Comparison of ENCODE assay signal across 9 mouse cellular contexts in the genomic region with DNA sequence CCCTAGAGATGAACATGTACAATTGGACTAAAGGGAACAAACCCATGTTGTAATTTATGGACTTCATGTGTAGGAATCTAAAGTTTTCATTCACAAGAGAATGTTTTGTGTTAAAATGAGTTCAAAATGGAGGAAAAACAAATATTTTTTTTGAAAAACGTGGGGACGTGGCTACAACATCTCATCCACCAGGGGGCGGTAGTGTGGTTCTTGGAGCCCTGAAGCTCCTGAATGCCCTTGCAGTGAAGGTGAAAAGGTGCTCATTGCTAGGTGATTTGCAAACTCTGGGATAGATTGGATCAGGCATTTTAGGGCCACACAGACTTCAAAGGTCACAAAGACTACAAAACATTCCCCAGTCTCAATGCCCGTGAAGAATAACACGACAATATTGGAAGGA.
A peak's percentile ranks its signal among the peaks of the same experiment; 100 is the strongest.
DNase-seq lines count a peak whose midpoint lies in the region; ATAC-seq and TF ChIP-seq lines count a peak whose summit lies in the region.
"Had no signal": no experiment of that assay in that cellular context is flagged by ENCODE, and none has a peak within 500 bp of the region (broad histone marks: within the 10 kb centered on the region; RNA-seq: fewer than 3 reads in every experiment).

No protein-coding gene starts in this region.

- peak; percentile 55 for DNase-seq in hindbrain, embryonic 10.5 days (ENCODE audit: low spot score)
- DNase-seq in adrenal gland, postnatal 14 days, result peak; percentile 85
- peak; percentile 81 for DNase-seq in embryo, embryonic 10.5 days (ENCODE audit: low spot score)
- peak; percentile 76 to 80 for DNase-seq in kidney, postnatal 4 days
- DNase-seq in midbrain, postnatal 0 days (ENCODE audit: low spot score), result peak; percentile 40
- no peak for DNase-seq in T-cell, adult 2 months (ENCODE audit: low spot score)

- peak; percentile 87 for TF ChIP-seq CTCF in E14TG2a.4 (conservative IDR thresholded peaks at IDR 0.05; ENCODE audit: low read length)
- peak; percentile 71 for TF ChIP-seq CTCF in midbrain, postnatal 0 days (IDR thresholded peaks at IDR 0.05)

- 33% methylated on average over 5 of the region's 5 CpGs for WGBS in hindbrain, embryonic 10.5 days
- 33% methylated on average over 5 of the region's 5 CpGs for WGBS in hindbrain, embryonic 12.5 days
- 32% methylated on average over 5 of the region's 5 CpGs for WGBS in midbrain, postnatal 0 days

- no peak overlapping the region for H3K9ac ChIP-seq in hindbrain, embryonic 12.5 days
- H3K9ac ChIP-seq in midbrain, postnatal 0 days (replicated peaks; ENCODE audit: low read length, poor library complexity, severe bottlenecking), result no peak overlapping the region
- H3K9ac ChIP-seq: limb, embryonic 12.5 days had no signal

- no peak overlapping the region for H3K27ac ChIP-seq in hindbrain, embryonic 10.5 days
- H3K27ac ChIP-seq in hindbrain, embryonic 12.5 days, result no peak overlapping the region
- no peak overlapping the region for H3K27ac ChIP-seq in midbrain, postnatal 0 days (ENCODE audit: low read depth, low read length)
- H3K27ac ChIP-seq: limb, embryonic 12.5 days had no signal

- no peaks in the 10 kb centered on the region for H3K36me3 ChIP-seq in hindbrain, embryonic 10.5 days
- H3K36me3 ChIP-seq in hindbrain, embryonic 12.5 days, result no peaks in the 10 kb centered on the region
- H3K36me3 ChIP-seq in E14TG2a.4 (ENCODE audit: insufficient read depth, low read length), result no peaks in the 10 kb centered on the region
- H3K36me3 ChIP-seq in midbrain, postnatal 0 days (ENCODE audit: insufficient read depth, low read length), result no peaks in the 10 kb centered on the region
- H3K36me3 ChIP-seq: limb, embryonic 12.5 days had no signal

- H3K4me1 ChIP-seq in hindbrain, embryonic 10.5 days (replicated peaks), result no peaks in the 10 kb centered on the region
- H3K4me1 ChIP-seq in hindbrain, embryonic 12.5 days, result no peaks in the 10 kb centered on the region
- peaks cover 5% of the 10 kb centered on the region for H3K4me1 ChIP-seq in E14TG2a.4 (replicated peaks; ENCODE audit: low read depth, low read length)
- no peaks in the 10 kb centered on the region for H3K4me1 ChIP-seq in midbrain, postnatal 0 days (ENCODE audit: insufficient read depth, low read length)
- H3K4me1 ChIP-seq: limb, embryonic 12.5 days had no signal

- H3K4me2 ChIP-seq in hindbrain, embryonic 12.5 days (replicated peaks), result no peak overlapping the region
- H3K4me2 ChIP-seq in midbrain, postnatal 0 days (ENCODE audit: low read depth, low read length, poor library complexity, severe bottlenecking), result no peak overlapping the region
- H3K4me2 ChIP-seq: limb, embryonic 12.5 days had no signal

- H3K27me3 ChIP-seq in hindbrain, embryonic 10.5 days (ENCODE audit: insufficient read depth, poor library complexity, severe bottlenecking), result no peaks in the 10 kb centered on the region
- no peaks in the 10 kb centered on the region for H3K27me3 ChIP-seq in hindbrain, embryonic 12.5 days
- H3K27me3 ChIP-seq in E14TG2a.4 (ENCODE audit: insufficient read depth, low read length), result no peaks in the 10 kb centered on the region
- H3K27me3 ChIP-seq in midbrain, postnatal 0 days (ENCODE audit: insufficient read depth, low read length), result no peaks in the 10 kb centered on the region
- H3K27me3 ChIP-seq: limb, embryonic 12.5 days had no signal

- ATAC-seq in hindbrain, embryonic 12.5 days (ENCODE audit: low FRiP score), result no peak
- ATAC-seq in midbrain, postnatal 0 days (ENCODE audit: low FRiP score), result no peak

- no peak overlapping the region for H3K4me3 ChIP-seq in hindbrain, embryonic 10.5 days
- no peak overlapping the region for H3K4me3 ChIP-seq in hindbrain, embryonic 12.5 days
- H3K4me3 ChIP-seq in E14TG2a.4 (replicated peaks; ENCODE audit: low read length), result no peak overlapping the region
- H3K4me3 ChIP-seq in midbrain, postnatal 0 days (ENCODE audit: low read depth, low read length), result no peak overlapping the region
- H3K4me3 ChIP-seq: limb, embryonic 12.5 days had no signal

- H3K9me3 ChIP-seq in hindbrain, embryonic 10.5 days, result no peaks in the 10 kb centered on the region
- no peaks in the 10 kb centered on the region for H3K9me3 ChIP-seq in hindbrain, embryonic 12.5 days (replicated peaks)
- peaks cover 20% of the 10 kb centered on the region for H3K9me3 ChIP-seq in E14TG2a.4 (ENCODE audit: low read length)
- H3K9me3 ChIP-seq in midbrain, postnatal 0 days (ENCODE audit: low read length), result no peaks in the 10 kb centered on the region
- H3K9me3 ChIP-seq: limb, embryonic 12.5 days had no signal
